Mouse (Mus musculus) testis, adult 2 months (tissue): ENCODE measurements around the gene Ube2z. TPM values are rescaled to one million over a fixed set of nuclear protein-coding genes. Genes with fewer than 3 reads are reported as not detected.
A peak's percentile ranks its signal among the peaks of the same experiment; 100 is the strongest.

ENCODE experiments used
- H3K27ac ChIP-seq: fragments of 200-500 bp; 2 replicates; pipeline ENCODE4 v1.5.1; 2012; ENCODE audit warnings: low read depth, low read length; ENCODE audit not compliant: control insufficient read depth, insufficient read depth
- H3K27me3 ChIP-seq: fragments of 200-500 bp; 2 replicates; pipeline ENCODE4 v1.6.1; 2012; ENCODE audit warnings: mild to moderate bottlenecking, low read length, moderate library complexity; ENCODE audit not compliant: control insufficient read depth, insufficient read depth
- H3K36me3 ChIP-seq: fragments of 200-500 bp; 2 replicates; pipeline ENCODE4 v1.6.1; 2012; ENCODE audit warnings: mild to moderate bottlenecking, low read length; ENCODE audit not compliant: control insufficient read depth, insufficient read depth
- H3K4me1 ChIP-seq: fragments of 200-500 bp; 2 replicates; pipeline ENCODE4 v1.6.1; 2012; ENCODE audit warnings: low read length; ENCODE audit not compliant: control insufficient read depth, insufficient read depth
- H3K4me3 ChIP-seq: fragments of 200-500 bp; 2 replicates; pipeline ENCODE4 v1.5.1; 2012; ENCODE audit warnings: low read depth, mild to moderate bottlenecking, low read length, moderate library complexity, mixed read lengths; ENCODE audit not compliant: control insufficient read depth
- CTCF ChIP-seq: fragments of 200-500 bp; IDR thresholded peaks from 2 replicates; pipeline ENCODE4 v1.5.1; 2012; ENCODE audit warnings: low read depth, mild to moderate bottlenecking, inconsistent platforms, low read length, moderate library complexity; ENCODE audit not compliant: control insufficient read depth, insufficient read depth, insufficient replicate concordance
- POLR2A ChIP-seq: fragments of 200-500 bp; IDR thresholded peaks from 2 replicates; pipeline ENCODE4 v1.6.1; 2012; ENCODE audit warnings: low read depth, mild to moderate bottlenecking, inconsistent platforms, low read length, moderate library complexity; ENCODE audit not compliant: control insufficient read depth
- polyA plus RNA-seq: library from polyadenylated mRNA; depleted of rRNA; stranded (reverse); fragments of >200 nt; gene quantifications from 2 replicates; pipeline ENCODE4 v1.2.3, GENCODE M21; 2012; rRNA removed

Gene Ube2z
- polyA plus RNA-seq, 1 experiment, result 21.2 TPM

DNA sequence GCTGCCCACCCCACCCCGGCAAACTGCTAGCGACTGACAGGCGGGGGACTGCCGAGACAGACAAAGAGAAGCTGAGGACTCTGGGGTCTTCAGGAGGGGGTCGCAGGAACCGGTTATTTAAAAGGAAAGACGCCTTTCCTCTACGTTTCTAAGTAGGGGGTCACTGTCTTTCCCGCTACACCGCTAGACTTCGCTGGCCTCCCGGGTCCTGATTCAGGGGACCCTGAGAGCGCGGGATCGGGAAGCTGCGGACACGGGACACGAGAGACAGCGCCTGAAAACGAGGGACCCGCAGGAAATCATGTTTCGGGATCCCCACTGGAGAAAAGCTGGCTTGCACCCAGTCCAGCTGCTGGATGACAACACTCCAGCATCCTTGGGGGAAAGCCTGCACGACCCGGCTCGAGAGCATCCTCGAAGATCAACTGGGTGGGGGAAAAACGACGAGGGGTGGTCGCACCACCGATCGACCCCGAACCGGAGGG, 58.8 kb downstream of the Ube2z start:
- TF ChIP-seq POLR2A (no peak), CTCF (no peak)
- peaks cover 6% of the 10 kb centered on the region for H3K27me3 ChIP-seq
- H3K27ac ChIP-seq, result no peak overlapping the region
- H3K4me3 ChIP-seq, result peak overlapping the region; percentile 60
- no peaks in the 10 kb centered on the region for H3K36me3 ChIP-seq
- H3K4me1 ChIP-seq, result peaks cover 9% of the 10 kb centered on the region

DNA sequence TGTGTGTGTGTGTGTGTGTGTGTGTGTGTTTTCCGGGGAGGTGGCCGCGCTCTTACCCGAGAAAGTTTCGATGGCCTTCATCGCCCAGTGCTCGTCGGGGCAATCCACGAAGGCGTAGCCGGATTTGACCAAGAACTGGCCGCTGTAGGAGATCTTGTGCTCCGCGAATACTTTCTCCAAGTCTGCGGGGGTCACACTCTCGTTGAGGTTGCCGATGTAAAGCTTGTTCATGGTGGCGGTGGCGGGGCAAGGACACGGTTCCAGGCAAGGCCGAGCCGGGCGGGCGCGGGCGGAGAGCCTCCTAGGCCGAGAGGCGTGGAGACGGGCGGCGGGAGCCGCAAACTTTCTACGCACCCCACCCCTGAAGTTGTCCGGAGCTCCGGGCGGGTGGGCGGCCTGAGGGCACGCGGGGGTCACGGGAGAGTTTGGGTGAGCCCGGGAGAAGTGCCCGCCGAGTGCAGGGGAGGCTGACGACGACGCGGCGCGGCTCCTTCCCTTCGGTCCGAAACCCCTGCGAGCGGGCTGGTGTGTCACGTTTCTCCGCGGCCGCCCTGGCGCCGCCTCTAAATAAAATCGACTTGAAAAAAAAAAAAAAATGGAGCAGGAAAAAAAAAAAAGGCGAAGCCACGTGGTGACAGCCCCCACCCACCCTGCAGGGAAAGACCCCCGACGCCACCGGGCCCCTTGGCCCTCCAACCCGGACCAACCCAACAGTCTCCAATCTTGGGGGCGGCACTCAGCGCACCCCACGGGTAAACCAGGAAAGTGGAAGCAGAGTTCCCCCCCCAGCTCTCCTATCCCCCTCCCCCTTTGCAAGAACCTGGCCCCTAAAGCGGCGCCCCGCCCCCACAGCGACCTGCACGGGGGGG, 59.6 kb downstream of the Ube2z start, which contains the start of gene Igf2bp1:
Gene Igf2bp1 (minus strand): TSS at position 538 of the 869 bp plus-strand sequence.
- Histone ChIP-seq H3K27me3 (peaks cover 6% of the 10 kb centered on the region), H3K4me3 (peak within 1 kb of the TSS; percentile 88), H3K36me3 (no peaks in the 10 kb centered on the region), H3K27ac (peak within 1 kb of the TSS; percentile 45; the same call in 1 of the 2 replicates), H3K4me1 (peaks cover 9% of the 10 kb centered on the region)
- TF ChIP-seq CTCF, result no peak
- TF ChIP-seq POLR2A, result no peak

DNA sequence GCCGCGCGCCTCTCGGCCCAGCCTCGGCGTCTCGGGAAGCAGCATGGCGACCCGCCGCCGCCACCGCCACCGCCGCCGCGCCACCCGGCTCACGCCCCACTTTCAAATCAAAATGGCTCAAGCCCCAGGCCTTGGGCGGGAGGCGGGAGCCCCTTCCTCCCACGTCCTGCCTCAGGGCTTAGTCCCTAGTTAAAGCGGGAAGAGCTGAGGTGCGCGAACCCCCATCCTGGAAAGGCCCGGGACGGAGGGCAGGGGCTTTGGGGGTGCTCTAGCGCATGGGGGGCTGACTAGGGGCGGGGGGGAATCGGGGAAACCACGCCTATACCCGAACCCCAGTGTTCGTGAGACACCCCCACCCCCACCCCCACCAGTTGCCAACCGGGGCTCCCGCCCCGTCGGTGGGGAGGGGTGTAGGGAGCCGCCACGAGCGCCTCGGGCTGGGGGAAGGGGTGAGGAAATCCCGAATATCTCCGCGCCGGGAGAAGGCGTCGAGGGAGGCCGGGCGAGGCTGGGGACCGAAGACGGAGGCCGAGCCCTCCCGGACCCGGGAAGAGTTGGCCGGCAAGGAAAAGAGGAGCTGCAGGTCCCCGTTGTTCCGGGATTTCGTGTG, 60.3 kb downstream of the Ube2z start:
- Histone ChIP-seq H3K27me3 (peaks cover 6% of the 10 kb centered on the region), H3K4me1 (peaks cover 9% of the 10 kb centered on the region), H3K4me3 (peak overlapping the region; percentile 88), H3K27ac (peak overlapping the region; percentile 45; the same call in 1 of the 2 replicates), H3K36me3 (no peaks in the 10 kb centered on the region)
- TF ChIP-seq CTCF (no peak), POLR2A (no peak)

DNA sequence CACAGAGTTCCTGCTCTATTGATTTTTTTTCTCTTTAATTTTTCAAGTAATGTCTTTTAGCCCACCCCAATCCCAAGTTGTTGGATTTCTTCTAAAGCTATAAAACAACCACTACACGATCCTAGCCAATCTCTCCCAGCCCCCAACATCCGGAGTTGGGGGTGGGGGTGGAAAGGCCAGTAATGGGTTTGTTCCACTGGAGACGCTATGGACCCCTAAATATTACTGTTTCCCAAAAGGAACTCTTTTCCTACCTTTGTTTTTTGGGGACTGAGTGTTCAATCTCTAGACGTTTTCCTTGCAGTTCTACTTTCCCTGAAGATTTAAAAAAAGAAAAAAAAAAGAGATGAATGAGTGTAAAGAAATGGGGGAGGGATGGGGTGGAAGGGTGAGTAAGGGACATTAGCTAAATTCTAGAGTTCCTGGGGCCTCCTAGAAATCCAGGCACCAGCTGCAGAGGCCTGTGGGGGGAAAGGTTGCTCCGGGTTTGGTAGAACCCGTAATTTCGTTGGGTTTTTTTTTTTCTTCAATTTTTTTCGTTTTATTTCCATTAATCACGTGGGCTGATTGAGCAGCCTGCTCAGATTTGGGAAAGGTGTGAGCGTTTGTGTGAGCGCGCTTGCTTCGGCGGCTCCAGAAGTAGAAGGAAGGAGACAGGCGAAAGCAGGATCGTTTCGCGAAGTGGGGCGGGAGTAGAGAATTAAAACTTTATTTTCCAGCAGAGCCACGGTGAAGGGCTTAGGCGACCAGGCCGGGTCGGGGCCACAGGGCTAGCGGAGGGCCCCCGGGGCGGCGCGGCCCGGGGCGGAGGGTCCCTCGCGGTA, 61.0 kb downstream of the Ube2z start:
- peaks cover 9% of the 10 kb centered on the region for H3K4me1 ChIP-seq
- peaks cover 6% of the 10 kb centered on the region for H3K27me3 ChIP-seq
- TF ChIP-seq CTCF (no peak), POLR2A (no peak)
- H3K27ac ChIP-seq, result peak overlapping the region; percentile 45; the same call in 1 of the 2 replicates
- no peaks in the 10 kb centered on the region for H3K36me3 ChIP-seq
- peak overlapping the region; percentile 88 for H3K4me3 ChIP-seq

DNA sequence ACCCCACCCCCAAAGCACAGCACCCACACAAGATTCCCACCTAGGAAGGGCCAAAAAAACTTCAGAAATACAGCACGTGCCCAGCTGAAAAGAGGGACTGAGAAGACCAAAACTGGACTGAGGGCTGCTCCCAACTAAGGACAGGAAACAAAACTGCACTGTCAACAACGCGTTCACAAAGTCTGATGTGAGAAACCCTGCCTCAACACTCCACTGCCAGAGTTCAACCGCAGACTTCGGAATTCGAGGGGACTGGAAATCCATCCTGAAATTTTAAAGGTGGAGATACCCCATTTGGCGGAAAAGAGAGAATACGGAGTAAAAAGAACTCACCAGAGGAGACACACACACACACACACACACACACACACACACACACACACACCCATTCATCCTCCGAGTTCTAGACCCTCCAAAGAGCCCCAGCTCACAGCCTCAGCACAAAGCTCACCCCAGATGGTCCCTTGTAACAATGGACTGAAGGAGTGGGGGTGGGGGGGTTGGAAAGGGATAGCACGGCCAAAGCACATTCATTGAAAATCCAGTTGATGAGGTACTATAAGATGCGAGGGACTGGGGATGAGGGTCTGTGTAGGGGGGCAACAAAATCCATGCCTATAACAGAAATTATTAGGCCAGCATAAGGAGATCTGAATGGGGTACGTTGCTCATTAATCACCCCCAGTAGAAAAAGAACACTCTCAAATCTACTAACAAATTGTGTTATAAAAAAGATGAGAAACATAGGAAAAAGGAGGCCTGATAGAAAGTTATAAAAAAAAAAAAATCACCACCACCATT, 61.9 kb downstream of the Ube2z start:
- Histone ChIP-seq H3K4me1 (peaks cover 9% of the 10 kb centered on the region), H3K36me3 (no peaks in the 10 kb centered on the region), H3K27me3 (peaks cover 6% of the 10 kb centered on the region)

More for the DNA sequence above, 61.9 kb downstream of the Ube2z start:
- H3K4me3 ChIP-seq, result no peak overlapping the region
- TF ChIP-seq CTCF (no peak), POLR2A (no peak)
- no peak overlapping the region for H3K27ac ChIP-seq

Other genes starting within 250 kb of the Ube2z start
- 371 and 441 TPM in 2 replicates for gene Phospho1, start 240.9 kb downstream of the Ube2z start, polyA plus RNA-seq
- 0.41 and 0.49 TPM in 2 replicates for gene Gngt2, start 228.2 kb downstream of the Ube2z start, polyA plus RNA-seq
- 0.58 and 0.93 TPM in 2 replicates for gene Abi3, start 222.9 kb downstream of the Ube2z start, polyA plus RNA-seq
- gene B4galnt2, start 150.5 kb downstream of the Ube2z start, polyA plus RNA-seq, result 0.35 and 0.77 TPM in 2 replicates
- 6.5 and 8.1 TPM in 2 replicates for gene Igf2bp1, start 59.4 kb downstream of the Ube2z start, polyA plus RNA-seq
- gene Gip, start 40.8 kb downstream of the Ube2z start, polyA plus RNA-seq, result 2.2 and 2.6 TPM in 2 replicates
- 51.8 and 56.4 TPM in 2 replicates for gene Snf8, start 30.5 kb downstream of the Ube2z start, polyA plus RNA-seq
- gene Atp5g1, start 10.3 kb upstream of the Ube2z start, polyA plus RNA-seq, result 234 and 248 TPM in 2 replicates
- 0.08 and 0.15 TPM in 2 replicates for gene Calcoco2, start 46.6 kb upstream of the Ube2z start, polyA plus RNA-seq
- gene Ttll6, start 68.4 kb upstream of the Ube2z start, polyA plus RNA-seq, result 90.4 and 94.5 TPM in 2 replicates
- 0.04 TPM in 2 replicates for gene Hoxb13, start 128.9 kb upstream of the Ube2z start, polyA plus RNA-seq
- gene Hoxb9, start 206.1 kb upstream of the Ube2z start, polyA plus RNA-seq, result 0.36 and 1.0 TPM in 2 replicates
- gene Hoxb8, start 216.5 kb upstream of the Ube2z start, polyA plus RNA-seq, result 0.11 and 6.9 TPM in 2 replicates
- 1.6 TPM in 1 of 2 replicates, not detected in the other for gene Hoxb7, start 221.2 kb upstream of the Ube2z start, polyA plus RNA-seq
- 0.15 and 3.4 TPM in 2 replicates for gene Hoxb6, start 227.1 kb upstream of the Ube2z start, polyA plus RNA-seq
- gene Hoxb5, start 237.9 kb upstream of the Ube2z start, polyA plus RNA-seq, result 0.14 and 0.67 TPM in 2 replicates